Mouse (Mus musculus): Measurements from ENCODE around the gene Neurl3. TPM values are rescaled to one million over a fixed set of nuclear protein-coding genes. Genes with fewer than 3 reads are reported as not detected.

Neurl3 gene
- total and polyA plus RNA-seq, 2 experiments, result 3.3 to 5.3 TPM

GRCm38 (mm10) chr1:36307121-36307494 lies 32.6 kb upstream of the Neurl3 start:
- Histone ChIP-seq H3K27ac (replicated peaks; ENCODE audit: insufficient read depth, low read depth, low read length) (no peak overlapping the region), H3K79me2 (ENCODE audit: control insufficient read depth, insufficient read depth, low read length) (no peaks in the 10 kb centered on the region; the same call in 1 of the 2 replicates), H3K27me3 (ENCODE audit: control insufficient read depth, insufficient read depth, low read length) (no peaks in the 10 kb centered on the region), H3K36me3 (ENCODE audit: control insufficient read depth, insufficient read depth, low read length) (no peaks in the 10 kb centered on the region), H3K9ac (ENCODE audit: low read depth, low read length) (no peak overlapping the region), H3K4me1 (ENCODE audit: control insufficient read depth, insufficient read depth, low read length) (peaks cover 5% of the 10 kb centered on the region), H3K4me3 (ENCODE audit: insufficient read depth, low read depth, low read length) (no peak overlapping the region)
- TF ChIP-seq POLR2A (IDR thresholded peaks at IDR 0.05; ENCODE audit: extremely low read depth, insufficient read depth, low read length) (no peak), CTCF (IDR thresholded peaks at IDR 0.05; ENCODE audit: low read depth, low read length) (no peak)
- 64% methylated on average over 7 of the region's 7 CpGs for WGBS
- no peak for DNase-seq (ENCODE audit: extremely low read depth, low read depth, low spot score)

GRCm38 (mm10) chr1:36306120-36306519 lies 31.6 kb upstream of the Neurl3 start:
- Histone ChIP-seq H3K9ac (ENCODE audit: low read depth, low read length) (no peak overlapping the region), H3K27me3 (ENCODE audit: control insufficient read depth, insufficient read depth, low read length) (no peaks in the 10 kb centered on the region), H3K27ac (replicated peaks; ENCODE audit: insufficient read depth, low read depth, low read length) (no peak overlapping the region), H3K4me1 (ENCODE audit: control insufficient read depth, insufficient read depth, low read length) (peaks cover 5% of the 10 kb centered on the region), H3K4me3 (ENCODE audit: insufficient read depth, low read depth, low read length) (no peak overlapping the region), H3K36me3 (ENCODE audit: control insufficient read depth, insufficient read depth, low read length) (no peaks in the 10 kb centered on the region), H3K79me2 (ENCODE audit: control insufficient read depth, insufficient read depth, low read length) (no peaks in the 10 kb centered on the region; the same call in 1 of the 2 replicates)
- no peak for DNase-seq (ENCODE audit: extremely low read depth, low read depth, low spot score)
- TF ChIP-seq CTCF (IDR thresholded peaks at IDR 0.05; ENCODE audit: low read depth, low read length), result no peak
- no peak for TF ChIP-seq POLR2A (IDR thresholded peaks at IDR 0.05; ENCODE audit: extremely low read depth, insufficient read depth, low read length)
- WGBS, result 88% methylated on average over 6 of the region's 6 CpGs

DNA sequence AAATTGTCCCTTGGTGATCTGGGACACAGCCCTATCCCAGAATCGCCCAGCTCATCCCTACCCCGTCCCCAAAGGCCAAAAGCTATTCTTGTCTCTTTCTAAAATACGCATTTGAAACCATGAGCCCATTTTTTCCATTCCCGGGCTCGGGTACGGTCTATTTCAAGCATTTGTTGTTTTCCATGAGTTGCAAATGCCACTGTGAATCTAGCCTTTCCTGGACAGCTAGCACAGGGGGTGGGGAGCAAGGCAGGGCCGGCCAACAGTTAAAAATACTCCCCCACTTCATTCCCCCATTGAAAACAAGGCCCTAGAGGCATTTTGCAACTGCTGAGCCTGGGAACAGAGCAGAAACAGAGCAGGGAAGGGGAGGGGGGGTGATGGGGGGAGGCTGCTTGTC lies 30.3 kb upstream of the Neurl3 start:
- no peaks in the 10 kb centered on the region for H3K27me3 ChIP-seq (ENCODE audit: control insufficient read depth, insufficient read depth, low read length)

GRCm38 (mm10) chr1:36303381-36304320 lies 29.2 kb upstream of the Neurl3 start:
- TF ChIP-seq POLR2A (IDR thresholded peaks at IDR 0.05; ENCODE audit: extremely low read depth, insufficient read depth, low read length), result no peak
- no peak for TF ChIP-seq CTCF (IDR thresholded peaks at IDR 0.05; ENCODE audit: low read depth, low read length)
- H3K9ac ChIP-seq (ENCODE audit: low read depth, low read length), result no peak overlapping the region
- WGBS, result 10% methylated on average over 30 of the region's 30 CpGs
- no peaks in the 10 kb centered on the region for H3K27me3 ChIP-seq (ENCODE audit: control insufficient read depth, insufficient read depth, low read length)
- H3K4me1 ChIP-seq (ENCODE audit: control insufficient read depth, insufficient read depth, low read length), result peaks cover 5% of the 10 kb centered on the region
- H3K36me3 ChIP-seq (ENCODE audit: control insufficient read depth, insufficient read depth, low read length), result no peaks in the 10 kb centered on the region
- H3K79me2 ChIP-seq (ENCODE audit: control insufficient read depth, insufficient read depth, low read length), result no peaks in the 10 kb centered on the region
- peak; percentile 44 for DNase-seq (ENCODE audit: extremely low read depth, low read depth, low spot score)
- no peak overlapping the region for H3K27ac ChIP-seq (replicated peaks; ENCODE audit: insufficient read depth, low read depth, low read length)
- H3K4me3 ChIP-seq (ENCODE audit: insufficient read depth, low read depth, low read length), result peak overlapping the region; percentile 9; the same call in 1 of the 2 replicates

More for the DNA sequence above, 30.3 kb upstream of the Neurl3 start:
- H3K4me3 ChIP-seq (ENCODE audit: insufficient read depth, low read depth, low read length), result no peak overlapping the region
- H3K79me2 ChIP-seq (ENCODE audit: control insufficient read depth, insufficient read depth, low read length), result no peaks in the 10 kb centered on the region; the same call in 1 of the 2 replicates
- TF ChIP-seq POLR2A (IDR thresholded peaks at IDR 0.05; ENCODE audit: extremely low read depth, insufficient read depth, low read length), result no peak
- no peak for TF ChIP-seq CTCF (IDR thresholded peaks at IDR 0.05; ENCODE audit: low read depth, low read length)
- H3K36me3 ChIP-seq (ENCODE audit: control insufficient read depth, insufficient read depth, low read length), result no peaks in the 10 kb centered on the region
- no peak overlapping the region for H3K27ac ChIP-seq (replicated peaks; ENCODE audit: insufficient read depth, low read depth, low read length)
- no peak overlapping the region for H3K9ac ChIP-seq (ENCODE audit: low read depth, low read length)
- DNase-seq (ENCODE audit: extremely low read depth, low read depth, low spot score), result no peak
- WGBS, result 75% methylated on average over 7 of the region's 7 CpGs
- peaks cover 5% of the 10 kb centered on the region for H3K4me1 ChIP-seq (ENCODE audit: control insufficient read depth, insufficient read depth, low read length)

DNA sequence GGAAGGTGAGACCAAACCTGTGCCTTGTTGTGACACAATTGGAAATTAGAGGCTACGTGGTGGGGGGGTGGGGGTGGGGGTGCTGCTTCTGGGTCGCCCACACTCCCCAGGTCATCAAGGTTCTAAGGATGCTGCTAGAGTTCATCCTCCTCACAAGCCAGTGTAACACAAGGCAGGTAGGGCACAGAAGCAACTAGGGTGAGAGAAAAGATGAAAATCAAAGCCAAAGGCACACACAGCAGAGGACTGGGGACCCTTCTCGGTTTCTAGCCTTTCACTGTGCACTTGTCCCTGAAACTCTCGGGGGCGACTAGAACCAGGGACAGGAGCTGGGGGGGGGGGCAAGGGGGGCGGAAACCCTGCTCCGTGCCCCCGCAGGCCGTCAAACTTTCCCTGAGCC lies 28.5 kb upstream of the Neurl3 start:
- H3K27me3 ChIP-seq (ENCODE audit: control insufficient read depth, insufficient read depth, low read length), result no peaks in the 10 kb centered on the region
- H3K36me3 ChIP-seq (ENCODE audit: control insufficient read depth, insufficient read depth, low read length), result no peaks in the 10 kb centered on the region
- H3K9ac ChIP-seq (ENCODE audit: low read depth, low read length), result no peak overlapping the region
- no peak overlapping the region for H3K27ac ChIP-seq (replicated peaks; ENCODE audit: insufficient read depth, low read depth, low read length)
- TF ChIP-seq CTCF (IDR thresholded peaks at IDR 0.05; ENCODE audit: low read depth, low read length) (no peak), POLR2A (IDR thresholded peaks at IDR 0.05; ENCODE audit: extremely low read depth, insufficient read depth, low read length) (no peak)
- 25% methylated on average over 9 of the region's 9 CpGs for WGBS
- H3K4me3 ChIP-seq (ENCODE audit: insufficient read depth, low read depth, low read length), result peak overlapping the region; percentile 9; the same call in 1 of the 2 replicates
- no peaks in the 10 kb centered on the region for H3K79me2 ChIP-seq (ENCODE audit: control insufficient read depth, insufficient read depth, low read length)
- peaks cover 2% of the 10 kb centered on the region for H3K4me1 ChIP-seq (ENCODE audit: control insufficient read depth, insufficient read depth, low read length)
- no peak for DNase-seq (ENCODE audit: extremely low read depth, low read depth, low spot score)

DNA sequence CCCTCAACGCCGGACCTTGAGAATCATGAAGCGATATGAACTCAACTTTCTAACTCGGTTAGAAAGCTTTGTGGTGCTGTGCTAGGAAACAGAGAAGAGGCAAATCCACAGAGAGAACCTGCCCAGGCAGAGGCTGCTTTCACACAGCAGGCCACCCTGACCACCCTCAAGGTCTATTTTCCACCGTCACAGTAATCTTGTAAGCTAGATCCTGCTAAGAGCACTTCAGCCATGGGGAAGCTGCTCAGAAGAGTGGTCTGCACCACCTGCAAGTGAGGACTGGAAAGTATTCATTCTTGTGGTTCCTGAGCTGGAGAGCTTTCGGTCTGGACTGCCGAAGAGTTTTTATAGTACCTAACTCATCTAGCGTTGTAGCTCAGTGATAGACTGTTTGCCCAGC lies 27.8 kb upstream of the Neurl3 start:
- Histone ChIP-seq H3K27ac (replicated peaks; ENCODE audit: insufficient read depth, low read depth, low read length) (no peak overlapping the region), H3K4me3 (ENCODE audit: insufficient read depth, low read depth, low read length) (no peak overlapping the region), H3K36me3 (ENCODE audit: control insufficient read depth, insufficient read depth, low read length) (no peaks in the 10 kb centered on the region), H3K4me1 (ENCODE audit: control insufficient read depth, insufficient read depth, low read length) (peaks cover 2% of the 10 kb centered on the region), H3K9ac (ENCODE audit: low read depth, low read length) (no peak overlapping the region), H3K27me3 (ENCODE audit: control insufficient read depth, insufficient read depth, low read length) (no peaks in the 10 kb centered on the region), H3K79me2 (ENCODE audit: control insufficient read depth, insufficient read depth, low read length) (no peaks in the 10 kb centered on the region)
- DNase-seq (ENCODE audit: extremely low read depth, low read depth, low spot score), result no peak
- 90% methylated on average over 8 of the region's 8 CpGs for WGBS
- TF ChIP-seq CTCF (IDR thresholded peaks at IDR 0.05; ENCODE audit: low read depth, low read length) (no peak), POLR2A (IDR thresholded peaks at IDR 0.05; ENCODE audit: extremely low read depth, insufficient read depth, low read length) (no peak)
